Mouse (Mus musculus) urinary bladder, adult 18-20 months (tissue): ENCODE results near the gene Fbxw4.
A peak's percentile ranks its signal among the peaks of the same experiment; 100 is the strongest.

ENCODE experiments used
- DNase-seq, 2 experiments: peaks; one replicate each; pipeline ENCODE4 v3.0.0; 2022; ENCODE audit warnings: low spot score in 2 of 2, mixed read lengths in 2 of 2

The Fbxw4 gene

DNA sequence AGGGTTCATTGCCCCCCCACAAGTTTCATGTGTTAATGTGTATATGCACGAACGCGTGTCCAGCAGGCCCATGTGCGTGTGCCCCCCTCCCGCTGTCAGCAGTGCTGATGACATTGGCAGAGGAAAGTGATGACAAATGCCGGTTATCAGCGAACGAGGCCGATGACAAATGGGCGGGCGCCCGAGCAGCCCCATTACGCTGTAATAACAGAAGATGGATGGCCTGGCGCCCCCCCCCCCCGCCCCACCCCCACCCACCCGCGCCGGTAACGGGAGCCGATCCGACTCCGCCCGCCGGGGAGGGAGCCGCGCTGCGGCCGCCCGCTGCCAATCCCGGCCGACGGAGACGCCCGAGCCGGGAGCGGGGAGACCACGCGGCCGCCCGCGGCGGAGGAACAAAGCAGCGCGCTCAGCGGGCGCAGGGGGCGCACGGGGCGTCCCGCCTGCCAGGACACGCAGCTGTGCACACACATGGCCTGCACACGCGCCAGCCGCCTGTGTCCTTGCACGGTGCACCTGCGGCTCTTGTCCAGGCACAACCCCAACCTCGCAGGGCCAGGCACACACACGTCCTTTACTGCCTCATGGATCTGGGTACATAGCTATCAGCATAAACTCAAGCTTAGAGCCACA, 118.6 kb downstream of the Fbxw4 start:
- peak in 1 of 2 experiments; percentile 37 for DNase-seq

- no peak for DNase-seq
These were observed 119.3 kb downstream of the Fbxw4 start for GRCm38 (mm10) chr19:45540657-45541408.

- peak in 1 of 2 experiments; percentile 58 for DNase-seq
These were observed 122.6 kb downstream of the Fbxw4 start for GRCm38 (mm10) chr19:45537505-45537904.

DNA sequence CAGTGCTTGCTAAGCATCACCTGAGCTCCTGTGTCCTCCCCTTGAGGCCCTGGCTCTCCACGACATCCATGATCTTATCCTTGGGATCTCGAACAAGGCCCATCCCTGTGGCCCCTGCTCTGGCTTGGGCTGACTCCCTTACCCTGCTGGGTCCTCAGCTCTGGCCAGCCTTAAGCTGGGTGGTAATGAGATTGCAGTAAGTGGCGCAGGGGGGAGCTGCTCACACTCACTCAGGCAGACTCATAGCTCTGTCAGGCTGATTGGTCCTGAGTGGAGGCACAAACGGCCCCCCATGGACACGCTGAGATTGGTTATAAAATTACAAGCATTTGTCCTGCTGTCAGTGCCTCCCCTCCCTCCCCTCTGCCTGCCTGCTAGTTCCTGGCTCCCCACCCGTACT, 124.2 kb downstream of the Fbxw4 start:
- no peak for DNase-seq

DNA sequence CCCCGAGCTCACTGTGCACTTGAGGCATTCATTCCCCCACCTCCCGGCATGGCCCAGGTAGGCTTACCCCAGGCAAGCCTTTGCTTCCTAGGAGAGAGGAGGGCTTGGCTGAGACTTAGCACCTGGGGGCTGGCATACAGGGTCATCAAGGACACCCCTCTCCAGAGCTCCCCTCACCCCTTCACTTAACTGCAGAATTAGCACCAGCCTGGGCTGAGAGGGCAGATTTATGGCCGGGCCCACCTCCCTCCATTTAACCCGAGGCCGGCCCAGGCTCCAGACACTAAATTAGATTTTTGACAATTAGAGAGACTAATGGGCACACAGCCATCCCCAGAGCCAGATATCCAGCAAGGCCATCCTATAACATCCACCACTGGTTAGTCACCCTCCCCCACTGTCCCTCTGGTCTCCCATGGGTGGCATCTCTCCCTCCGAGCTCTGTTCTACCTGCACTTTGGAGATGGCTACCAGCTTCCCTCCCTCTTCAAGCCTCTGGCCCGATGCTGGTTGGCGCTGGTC, 124.8 kb downstream of the Fbxw4 start:
- DNase-seq = no peak

DNA sequence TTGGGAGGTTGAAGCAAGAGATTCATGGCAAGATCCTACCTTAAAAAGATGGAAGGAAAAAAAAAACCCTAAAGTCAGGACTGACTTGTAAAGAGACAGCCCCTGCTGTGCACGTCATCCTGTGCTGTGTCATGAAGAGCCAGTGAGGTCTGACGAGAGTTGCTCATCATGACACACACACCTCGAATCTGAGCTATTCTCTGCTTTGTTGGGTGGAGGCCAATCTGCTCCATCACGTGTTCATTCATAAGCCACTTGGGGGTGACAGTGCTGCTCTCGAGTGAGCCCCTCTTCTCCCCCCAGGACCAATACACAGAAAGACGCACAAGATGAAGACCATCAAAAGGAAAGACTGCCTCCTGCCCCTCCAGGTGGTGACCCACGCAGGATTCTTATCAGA, 126.5 kb downstream of the Fbxw4 start:
- DNase-seq = no peak

GRCm38 (mm10) chr19:45531554-45531953, 128.6 kb downstream of the Fbxw4 start:
- DNase-seq = no peak

- DNase-seq = no peak
These were observed 129.7 kb downstream of the Fbxw4 start for GRCm38 (mm10) chr19:45530200-45530995.

DNA sequence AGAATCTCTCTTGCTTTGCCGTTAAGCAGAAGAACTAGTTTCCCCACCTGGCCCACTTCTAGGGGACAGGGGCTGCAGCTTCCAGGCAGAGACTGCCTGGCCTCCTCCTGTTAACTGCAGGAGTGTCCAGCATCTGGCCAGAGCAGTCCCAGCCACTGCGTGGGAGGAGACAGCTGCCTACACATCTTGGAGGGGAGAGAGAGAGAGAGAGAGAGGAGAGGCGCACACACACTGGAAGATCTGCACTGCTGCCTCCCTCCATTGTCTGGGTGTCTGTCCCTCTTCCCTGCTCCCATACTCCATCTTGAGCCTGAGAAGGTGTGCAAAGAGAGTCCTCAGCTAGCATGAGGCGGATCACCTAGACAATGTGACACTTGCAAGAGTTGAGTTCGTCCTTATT, 130.8 kb downstream of the Fbxw4 start:
- no peak for DNase-seq
